ENCODE assay signal across 7 mouse cellular contexts in the genomic region with DNA sequence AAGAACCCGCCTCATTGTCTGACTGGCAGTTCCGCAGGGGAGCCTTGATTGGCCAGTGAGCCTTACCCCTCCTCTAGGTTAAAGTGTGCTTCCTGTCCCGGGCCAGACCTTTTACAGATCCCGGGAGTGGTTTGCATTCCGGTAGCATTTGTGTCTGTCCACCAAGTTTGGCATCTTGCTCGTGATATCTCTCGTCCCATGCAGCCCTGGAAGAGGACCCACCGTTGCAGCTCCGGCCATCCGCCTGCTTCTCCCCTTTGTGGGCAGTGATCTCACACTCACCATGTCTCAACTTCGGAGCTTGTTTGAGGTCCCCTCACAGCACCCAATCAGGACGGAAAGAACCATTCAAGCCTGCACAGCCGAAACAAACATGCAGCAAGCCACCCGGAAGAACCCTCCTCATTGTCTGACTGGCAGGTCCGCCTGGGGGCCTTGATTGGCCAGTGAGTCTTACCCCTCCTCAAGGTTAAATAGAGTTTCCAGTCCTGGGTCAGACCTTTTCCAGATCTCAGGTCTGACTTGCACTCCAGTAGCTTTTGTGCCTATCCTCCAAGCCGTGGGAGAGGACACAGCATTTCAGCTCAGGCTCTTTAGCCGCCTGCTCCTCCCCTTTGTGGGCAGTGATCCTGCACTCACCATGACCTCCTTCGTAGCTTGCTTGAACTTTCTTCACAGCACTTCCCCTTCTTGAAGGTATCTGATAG. TPM values are rescaled to one million over a fixed set of nuclear protein-coding genes. Genes with fewer than 3 reads are reported as not detected.
DNase-seq lines count a peak whose midpoint lies in the region; ATAC-seq lines count a peak whose summit lies in the region.

A gene (minus strand): TSS at position 380 of the 707 bp plus-strand sequence.

- peak; percentile 94 for DNase-seq in adrenal gland, adult 2 months
- DNase-seq in embryo, embryonic 11.5 days (ENCODE audit: low read depth, low spot score) = peak; percentile 61
- peak; percentile 78 to 88 for DNase-seq in gastrocnemius, postnatal 36 days
- peak; percentile 90 to 96 for DNase-seq in left cerebral cortex, postnatal 25 days (ENCODE audit: low spot score in 2 of 2)
- peak; percentile 86 for DNase-seq in midbrain, embryonic 10.5 days (ENCODE audit: low spot score)
- peak; percentile 72 for DNase-seq in right cerebral cortex, postnatal 4 days

- H3K4me3 ChIP-seq in intestine, embryonic 15.5 days (replicated peaks) = peak within 1 kb of the TSS; percentile 61
- H3K4me3 ChIP-seq in midbrain, embryonic 10.5 days = peak within 1 kb of the TSS; percentile 69

- intact Hi-C loops in gastrocnemius, postnatal 36 days (cut with DNase I) = no loop called here
- intact Hi-C loops in left cerebral cortex, postnatal 25 days (cut with DNase I) = loop anchor here (1.0 kb wide), 1 partner anchor 29 kb away; no protein-coding TSS in a partner anchor

- under 1% methylated on average over 18 of the region's 18 CpGs for WGBS in intestine, embryonic 15.5 days
- WGBS in midbrain, embryonic 10.5 days = 3% methylated on average over 18 of the region's 18 CpGs

- H3K9ac ChIP-seq in intestine, embryonic 15.5 days = peak within 1 kb of the TSS; percentile 69

- no peaks in the 10 kb centered on the region for H3K27me3 ChIP-seq in intestine, embryonic 15.5 days (replicated peaks)
- no peaks in the 10 kb centered on the region for H3K27me3 ChIP-seq in midbrain, embryonic 10.5 days (ENCODE audit: low read depth, poor library complexity, severe bottlenecking)

- no peaks in the 10 kb centered on the region for H3K36me3 ChIP-seq in intestine, embryonic 15.5 days
- no peaks in the 10 kb centered on the region for H3K36me3 ChIP-seq in midbrain, embryonic 10.5 days

- peak within 1 kb of the TSS; percentile 66 for H3K4me2 ChIP-seq in intestine, embryonic 15.5 days (replicated peaks)

- H3K27ac ChIP-seq in intestine, embryonic 15.5 days = peak within 1 kb of the TSS; percentile 98
- peak within 1 kb of the TSS; percentile 91 for H3K27ac ChIP-seq in midbrain, embryonic 10.5 days (replicated peaks)

- H3K4me1 ChIP-seq in intestine, embryonic 15.5 days (replicated peaks) = peaks cover 7% of the 10 kb centered on the region; the same call in 1 of the 2 replicates
- peaks cover 17% of the 10 kb centered on the region for H3K4me1 ChIP-seq in midbrain, embryonic 10.5 days

- peak; percentile 100 for ATAC-seq in intestine, embryonic 15.5 days

- no peaks in the 10 kb centered on the region for H3K9me3 ChIP-seq in intestine, embryonic 15.5 days
- no peaks in the 10 kb centered on the region for H3K9me3 ChIP-seq in midbrain, embryonic 10.5 days (replicated peaks)

RNA-seq across cellular contexts. Expression of the gene that starts here (rescaled TPM):
- 10 to 100 TPM in 1 of 2 experiments, 1 to 10 TPM in 1; 7.6 to 12.8 TPM for total RNA-seq in adrenal gland, adult 2 months (2021)
- polyA plus RNA-seq in adrenal gland, adult 2 months (2012; rRNA removed) = 0.07 and 0.33 TPM in 2 replicates
- 10 to 100 TPM; 16.2 to 18.0 TPM for total RNA-seq in gastrocnemius, postnatal 36 days (2021)
- polyA plus RNA-seq in intestine, embryonic 15.5 days (2015; fragmentation: Nextera tagmentation; extraction: Ambion mirVana) = 16.8 and 17.3 TPM in 2 replicates
- 10 to 100 TPM; 23.9 to 26.8 TPM for total RNA-seq in left cerebral cortex, postnatal 25 days (2021)
- polyA plus RNA-seq in midbrain, embryonic 10.5 days (2016; fragmentation: Nextera tagmentation; extraction: Ambion mirVana) = 19.5 and 24.2 TPM in 2 replicates

Comparison
In these comparisons a context has a peak if more than half of its experiments do, and no peak if none do; other contexts are left out.
1. Peak in every context shown above with its lines: DNase-seq, ATAC-seq, H3K4me3 ChIP-seq and H3K27ac ChIP-seq.
2. RNA of the gene that starts here (polyA plus RNA-seq): 19.5 to 24.2 TPM in midbrain, embryonic 10.5 days and 16.8 to 17.3 TPM in intestine, embryonic 15.5 days; 0.07 to 0.33 TPM in adrenal gland, adult 2 months; every median in the first group is over 10 times any median in the second.